Mouse (Mus musculus) megakaryocyte, embryonic 14.5 days (primary cell): ENCODE results near the gene Tet3. TPM values are rescaled to one million over a fixed set of nuclear protein-coding genes. Genes with fewer than 3 reads are reported as not detected.

ENCODE experiments used
- H3K27me3 ChIP-seq: replicated peaks from 2 replicates; pipeline ENCODE3; 2012; ENCODE audit warnings: inconsistent platforms
- H3K36me3 ChIP-seq: replicated peaks from 2 replicates; pipeline ENCODE3; 2012; ENCODE audit warnings: low read length, inconsistent platforms, mixed read lengths
- H3K4me1 ChIP-seq: 2 replicates; pipeline ENCODE4 v1.6.1; 2012; ENCODE audit warnings: inconsistent platforms
- H3K4me3 ChIP-seq: replicated peaks from 2 replicates; pipeline ENCODE3; 2012; ENCODE audit warnings: moderate library complexity, mild to moderate bottlenecking, inconsistent platforms
- H3K9me3 ChIP-seq: 2 replicates; pipeline ENCODE4 v1.6.1; 2012; ENCODE audit warnings: inconsistent platforms
- FLI1 ChIP-seq: IDR thresholded peaks from 2 replicates; pipeline ENCODE4 v1.6.1; 2012; ENCODE audit warnings: low read length, inconsistent platforms, mixed read lengths
- GATA1 ChIP-seq: IDR thresholded peaks from 3 replicates; pipeline ENCODE4 v1.6.1; 2012; ENCODE audit warnings: mixed read lengths, low read length, inconsistent platforms, borderline replicate concordance
- polyA plus RNA-seq: library from polyadenylated mRNA; stranded (reverse); fragments of >175 nt; gene quantifications from 2 replicates; pipeline ENCODE4 v1.2.3, GENCODE M21; 2012; ENCODE audit warnings: low replicate concordance; ENCODE audit not compliant: insufficient read depth

Gene Tet3
- polyA plus RNA-seq, 1 experiment = 10.6 TPM

DNA sequence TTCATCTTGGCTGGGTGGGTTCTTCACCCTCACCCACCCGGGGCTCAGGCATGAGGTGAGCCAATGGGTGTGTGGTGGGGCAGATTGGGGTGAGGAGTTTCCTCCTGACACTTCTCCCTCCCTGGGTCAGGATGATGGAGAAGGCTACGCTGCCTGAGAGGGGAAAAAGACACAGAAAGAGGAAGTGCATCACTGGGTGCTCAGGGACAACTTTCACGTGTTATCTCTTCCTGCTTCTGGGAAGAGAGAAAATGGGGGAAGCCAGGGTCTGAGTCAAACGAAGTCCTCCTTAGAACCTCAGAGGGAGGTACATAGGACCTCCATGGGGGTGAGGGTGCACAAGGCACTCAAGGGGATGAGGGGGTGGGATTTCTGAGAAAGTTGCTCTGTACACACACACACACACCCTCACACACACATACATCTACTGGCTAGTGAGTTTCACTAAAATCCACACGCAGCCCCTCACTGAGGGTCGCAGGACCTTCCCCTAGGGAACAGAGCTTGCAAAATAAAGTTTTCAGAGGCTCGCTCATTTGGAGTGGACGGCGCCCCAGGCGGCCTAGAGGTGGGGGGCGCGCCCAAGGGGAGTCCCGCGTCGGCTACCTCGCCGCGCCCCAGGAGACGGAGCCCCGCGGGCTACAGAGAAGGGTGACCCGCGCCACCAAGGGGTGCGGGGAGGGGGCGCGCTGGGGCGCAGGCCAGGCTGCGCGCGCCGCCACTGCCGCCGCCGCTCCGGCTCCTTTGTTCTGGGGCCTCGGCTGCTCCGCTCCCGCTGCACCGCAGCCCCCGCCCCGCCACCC, 3.4 kb downstream of the Tet3 start:
- H3K27me3 ChIP-seq = no peaks in the 10 kb centered on the region
- H3K9me3 ChIP-seq = no peaks in the 10 kb centered on the region
- no peak; the same call in 2 of the 3 replicates for TF ChIP-seq GATA1
- no peak for TF ChIP-seq FLI1
- H3K36me3 ChIP-seq = peaks cover 26% of the 10 kb centered on the region
- H3K4me3 ChIP-seq = peak overlapping the region; percentile 94
- peaks cover 90% of the 10 kb centered on the region for H3K4me1 ChIP-seq

DNA sequence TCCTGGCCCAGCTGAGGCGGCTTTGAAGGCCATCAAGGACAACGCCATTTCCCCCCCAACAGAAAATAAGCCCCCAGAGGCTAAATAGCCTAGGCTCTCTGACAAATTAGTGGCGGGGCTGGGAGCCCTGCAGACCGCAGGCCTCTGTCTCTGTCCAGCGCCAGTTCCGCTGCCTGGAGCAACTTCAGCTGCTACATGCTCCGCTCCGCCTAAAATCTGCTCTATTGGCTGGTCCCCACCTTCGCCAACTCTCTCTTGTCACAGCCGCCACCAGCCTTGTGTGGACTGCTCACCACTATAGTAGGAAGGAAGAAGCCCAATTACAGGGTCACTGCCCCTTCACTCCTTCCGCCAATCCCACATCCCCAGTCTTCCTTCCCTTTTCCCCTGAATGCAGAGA, 5.2 kb downstream of the Tet3 start:
- peak overlapping the region; percentile 94 for H3K4me3 ChIP-seq
- H3K4me1 ChIP-seq = peaks cover 90% of the 10 kb centered on the region
- no peak for TF ChIP-seq FLI1
- no peak for TF ChIP-seq GATA1

DNA sequence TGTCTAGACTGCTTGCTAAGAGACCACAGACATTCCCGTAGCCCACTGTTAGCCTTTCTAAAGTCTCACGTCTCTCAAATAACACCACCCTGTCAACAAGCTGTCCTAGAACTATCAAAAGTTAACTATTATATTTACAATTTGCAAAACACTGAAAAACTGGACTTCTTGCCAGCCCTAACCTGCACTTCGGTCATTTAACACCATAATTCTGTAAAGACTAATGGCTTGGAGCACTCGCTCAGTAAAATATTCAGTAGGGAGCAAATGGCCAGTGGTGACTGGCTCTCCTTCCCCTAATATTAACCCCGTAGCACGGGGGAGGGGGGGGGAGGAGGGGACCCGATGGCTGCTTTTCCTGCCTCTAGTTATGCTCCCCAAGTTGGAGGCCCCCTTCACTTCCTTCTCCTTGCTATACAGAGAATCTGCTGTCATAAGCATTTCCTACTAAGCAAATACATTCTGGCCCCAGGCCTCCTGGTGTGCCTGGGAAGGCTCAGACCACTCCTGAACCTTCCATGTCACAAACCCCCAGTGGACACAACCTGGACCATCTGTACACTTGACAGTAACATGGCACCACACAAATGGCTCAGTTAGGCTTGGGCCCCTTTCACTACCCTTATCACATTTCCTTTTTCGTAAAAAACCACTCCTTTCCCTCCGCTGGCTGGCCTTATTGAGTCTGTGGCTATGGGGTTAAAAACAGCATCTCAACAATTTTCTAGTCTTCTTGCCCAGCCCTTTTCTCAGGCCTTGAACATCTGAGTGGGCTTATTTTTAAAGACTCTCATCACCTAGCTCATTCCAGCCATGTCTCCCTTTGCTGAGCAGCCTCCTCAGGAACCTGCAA, 8.2 kb downstream of the Tet3 start:
- TF ChIP-seq FLI1 = no peak
- TF ChIP-seq GATA1 = no peak
- Histone ChIP-seq H3K4me3 (peak overlapping the region; percentile 85), H3K4me1 (peaks cover 99% of the 10 kb centered on the region), H3K36me3 (peaks cover 61% of the 10 kb centered on the region), H3K27me3 (no peaks in the 10 kb centered on the region), H3K9me3 (no peaks in the 10 kb centered on the region)

More for the DNA sequence above, 5.2 kb downstream of the Tet3 start:
- H3K27me3 ChIP-seq = no peaks in the 10 kb centered on the region
- H3K9me3 ChIP-seq = no peaks in the 10 kb centered on the region
- H3K36me3 ChIP-seq = peaks cover 31% of the 10 kb centered on the region

DNA sequence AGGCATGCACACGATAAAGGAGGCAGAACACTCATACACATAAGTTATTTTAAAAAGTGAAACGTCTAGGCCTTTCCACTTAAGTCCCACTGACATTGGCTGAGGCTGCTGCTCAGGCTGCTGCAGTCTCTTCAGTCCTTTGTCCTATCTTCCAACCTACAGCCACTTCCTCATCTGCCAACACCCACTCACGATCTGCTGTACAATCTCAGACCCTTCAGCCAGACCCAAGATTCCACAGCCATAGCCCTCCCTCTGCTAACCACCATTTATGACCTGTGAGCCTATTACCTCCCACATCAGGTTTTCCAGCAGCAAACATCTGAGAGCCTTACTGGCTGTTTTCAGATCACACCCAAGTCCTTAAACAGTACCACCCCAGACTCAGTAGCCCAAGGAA, 9.4 kb downstream of the Tet3 start:
- peaks cover 66% of the 10 kb centered on the region for H3K36me3 ChIP-seq
- peak overlapping the region; percentile 85 for H3K4me3 ChIP-seq
- no peaks in the 10 kb centered on the region for H3K27me3 ChIP-seq
- peaks cover 100% of the 10 kb centered on the region for H3K4me1 ChIP-seq
- no peak for TF ChIP-seq GATA1
- no peak for TF ChIP-seq FLI1
- H3K9me3 ChIP-seq = no peaks in the 10 kb centered on the region

DNA sequence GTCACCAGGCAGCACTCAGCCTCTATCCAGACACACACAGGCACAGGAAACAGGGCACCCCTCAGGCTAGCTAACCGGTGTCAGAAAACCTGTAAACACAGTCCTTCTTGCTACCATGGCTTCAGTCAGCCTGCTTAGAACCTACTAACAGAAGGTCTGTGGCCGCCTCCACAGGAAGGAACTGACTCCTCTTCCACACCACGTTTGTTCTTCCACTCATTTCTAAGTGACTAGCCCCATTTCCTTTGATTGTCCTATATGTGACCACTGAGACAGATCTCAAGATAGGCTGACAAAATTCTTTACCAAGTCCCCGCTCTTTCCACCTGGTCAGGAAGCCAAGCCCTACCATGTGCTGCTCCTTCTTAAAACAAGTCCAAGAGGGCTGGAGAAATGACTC, 10.0 kb downstream of the Tet3 start:
- H3K4me1 ChIP-seq = peaks cover 100% of the 10 kb centered on the region
- TF ChIP-seq FLI1 (no peak), GATA1 (no peak)
- no peaks in the 10 kb centered on the region for H3K27me3 ChIP-seq
- peaks cover 66% of the 10 kb centered on the region for H3K36me3 ChIP-seq
- peak overlapping the region; percentile 85 for H3K4me3 ChIP-seq
- H3K9me3 ChIP-seq = no peaks in the 10 kb centered on the region

DNA sequence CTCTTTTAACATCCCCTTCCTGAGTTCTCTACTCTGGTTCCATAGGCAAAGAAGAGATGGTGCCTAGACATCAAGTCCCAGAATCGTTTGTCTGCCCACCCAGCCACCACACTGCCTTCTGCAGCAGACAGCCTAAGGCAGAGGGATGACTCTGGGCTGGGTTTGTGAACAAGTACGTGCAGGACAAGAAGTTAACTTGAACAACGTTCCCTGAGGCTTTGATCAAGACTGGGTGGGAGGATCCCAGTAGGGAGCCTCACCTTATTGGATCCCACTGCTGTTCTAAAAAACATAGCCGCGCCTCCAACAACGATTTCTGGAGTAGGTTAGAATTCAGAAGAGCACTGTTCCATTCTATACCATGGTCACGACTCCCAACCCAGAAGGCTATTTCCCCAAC, 11.9 kb downstream of the Tet3 start:
- no peak for TF ChIP-seq FLI1
- no peak for TF ChIP-seq GATA1
- H3K4me3 ChIP-seq = peak overlapping the region; percentile 75
- no peaks in the 10 kb centered on the region for H3K27me3 ChIP-seq
- H3K36me3 ChIP-seq = peaks cover 65% of the 10 kb centered on the region
- peaks cover 100% of the 10 kb centered on the region for H3K4me1 ChIP-seq
- no peaks in the 10 kb centered on the region for H3K9me3 ChIP-seq

DNA sequence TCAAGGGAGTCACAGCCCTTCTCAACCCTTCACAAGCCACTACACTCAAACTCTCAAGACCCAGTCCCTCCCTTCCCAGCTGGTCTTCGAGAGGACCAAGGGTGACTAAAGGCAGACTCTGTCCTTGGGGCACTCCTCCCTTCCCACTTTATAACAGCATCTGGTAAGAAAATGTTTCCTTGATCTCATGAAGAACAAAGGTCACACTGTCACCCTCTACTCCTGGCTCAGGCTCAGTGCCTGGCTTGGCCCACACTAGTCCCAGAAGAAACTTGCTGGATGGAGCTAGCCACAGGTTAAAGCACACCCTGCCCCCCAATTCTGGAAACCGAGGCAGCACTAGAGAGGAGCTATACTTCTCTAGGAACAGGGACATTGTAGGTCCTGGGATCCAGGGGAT, 13.1 kb downstream of the Tet3 start:
- TF ChIP-seq FLI1 (no peak), GATA1 (no peak)

DNA sequence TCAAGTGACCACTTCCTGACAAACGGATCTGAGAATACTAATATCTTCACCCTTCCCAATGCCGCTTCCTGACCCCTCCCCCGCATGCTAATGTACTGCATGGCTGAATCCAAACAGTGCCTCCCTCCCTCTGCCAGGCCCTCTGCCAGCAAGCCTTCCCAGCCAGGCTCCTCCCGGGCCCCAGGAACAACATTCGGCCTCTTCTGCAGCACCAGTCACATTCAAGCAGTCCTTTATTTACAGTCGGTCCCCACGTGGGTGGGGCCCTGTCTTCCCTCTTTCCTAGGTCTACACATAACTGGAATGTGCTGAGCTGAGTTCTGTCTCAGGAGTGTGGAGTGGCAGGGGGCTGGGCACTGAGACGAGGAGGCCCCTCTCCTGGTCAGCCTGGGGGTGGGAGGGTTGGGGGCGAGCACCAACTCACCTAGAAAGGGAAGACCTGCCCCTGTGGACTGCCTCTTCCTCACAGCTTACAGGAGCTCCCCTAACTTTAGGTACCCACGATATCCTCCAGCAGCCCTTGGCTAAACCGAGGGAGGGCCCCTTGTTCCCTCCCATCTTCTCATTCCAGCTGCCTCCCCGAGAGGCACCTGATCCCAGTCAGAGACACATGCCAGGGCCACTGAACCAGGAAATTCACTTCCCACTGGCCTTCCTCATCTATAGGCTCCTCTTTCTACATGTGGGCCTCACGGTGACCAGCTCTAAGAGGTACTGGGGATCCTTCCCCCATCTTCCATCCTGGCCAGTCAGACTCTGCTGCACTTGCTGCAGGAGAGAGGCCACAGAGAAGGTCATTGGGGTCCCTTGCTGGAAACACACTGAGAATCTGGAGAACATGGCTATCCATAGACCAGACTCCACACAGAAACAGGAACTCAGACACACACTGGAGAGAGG, 15.2 kb downstream of the Tet3 start:
- Histone ChIP-seq H3K27me3 (no peaks in the 10 kb centered on the region), H3K9me3 (no peaks in the 10 kb centered on the region), H3K36me3 (peaks cover 72% of the 10 kb centered on the region), H3K4me1 (peaks cover 99% of the 10 kb centered on the region), H3K4me3 (peak overlapping the region; percentile 99)
- TF ChIP-seq FLI1 = no peak
- no peak for TF ChIP-seq GATA1

More for the DNA sequence above, 13.1 kb downstream of the Tet3 start:
- Histone ChIP-seq H3K4me3 (peak overlapping the region; percentile 7), H3K27me3 (no peaks in the 10 kb centered on the region), H3K4me1 (peaks cover 99% of the 10 kb centered on the region), H3K36me3 (peaks cover 62% of the 10 kb centered on the region), H3K9me3 (no peaks in the 10 kb centered on the region)

DNA sequence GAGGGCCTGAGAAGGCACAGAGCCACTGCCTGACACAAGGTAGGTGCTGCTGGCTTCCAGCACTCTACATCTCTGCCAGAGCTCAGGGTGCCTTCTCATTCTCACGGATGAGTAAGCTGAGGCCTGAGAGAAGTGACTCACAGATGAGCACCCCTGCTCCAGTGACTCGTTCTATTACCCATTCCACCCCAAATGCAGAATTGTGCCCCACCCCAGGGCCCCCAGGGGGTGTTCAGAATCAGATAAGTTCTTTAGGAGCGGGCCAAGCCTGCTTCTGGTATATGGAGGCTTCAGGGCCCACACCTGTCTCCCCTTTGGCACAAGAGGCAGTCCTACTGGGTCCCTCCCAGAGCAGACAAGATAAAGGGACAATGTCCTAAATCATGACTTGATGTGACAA, 16.2 kb downstream of the Tet3 start:
- Histone ChIP-seq H3K4me1 (peaks cover 99% of the 10 kb centered on the region), H3K9me3 (no peaks in the 10 kb centered on the region), H3K4me3 (peak overlapping the region; percentile 99), H3K36me3 (peaks cover 73% of the 10 kb centered on the region), H3K27me3 (no peaks in the 10 kb centered on the region)
- TF ChIP-seq FLI1 = no peak
